Mouse (Mus musculus) lung, adult 18-20 months (tissue): Measurements from ENCODE around the gene Prune2.

Experiments
- DNase-seq, 2 experiments: peaks; one replicate each; pipeline ENCODE4 v3.0.0; 2022; ENCODE audit warnings: mixed read lengths in 2 of 2

The Prune2 gene

GRCm38 (mm10) chr19:17210541-17210940, 254.6 kb downstream of the Prune2 start:
- no peak for DNase-seq

GRCm38 (mm10) chr19:17214896-17215520, 259.1 kb downstream of the Prune2 start:
- DNase-seq = no peak

- no peak for DNase-seq
Measured at GRCm38 (mm10) chr19:17218195-17218594, 262.3 kb downstream of the Prune2 start.

GRCm38 (mm10) chr19:17223801-17224200, 267.9 kb downstream of the Prune2 start:
- no peak for DNase-seq

GRCm38 (mm10) chr19:17225570-17226083, 269.7 kb downstream of the Prune2 start:
- no peak for DNase-seq

GRCm38 (mm10) chr19:17226096-17226495, 270.2 kb downstream of the Prune2 start:
- no peak for DNase-seq

GRCm38 (mm10) chr19:17230013-17230412, 274.1 kb downstream of the Prune2 start:
- DNase-seq = no peak

- DNase-seq = no peak
Measured at GRCm38 (mm10) chr19:17238471-17238870, 282.6 kb downstream of the Prune2 start.

GRCm38 (mm10) chr19:17240170-17241077, 284.5 kb downstream of the Prune2 start:
- DNase-seq = no peak

- no peak for DNase-seq
Measured at GRCm38 (mm10) chr19:17241206-17241605, 285.3 kb downstream of the Prune2 start.

- DNase-seq = no peak
Measured at GRCm38 (mm10) chr19:17242962-17243361, 287.0 kb downstream of the Prune2 start.

GRCm38 (mm10) chr19:17244544-17244943, 288.6 kb downstream of the Prune2 start:
- no peak for DNase-seq

GRCm38 (mm10) chr19:17247352-17247925, 291.5 kb downstream of the Prune2 start:
- no peak for DNase-seq

GRCm38 (mm10) chr19:17249691-17250090, 293.8 kb downstream of the Prune2 start:
- DNase-seq = no peak

- no peak for DNase-seq
Measured at GRCm38 (mm10) chr19:17250801-17251200, 294.9 kb downstream of the Prune2 start.

- DNase-seq = no peak
Measured at GRCm38 (mm10) chr19:17251453-17251852, 295.5 kb downstream of the Prune2 start.

- DNase-seq = no peak
Measured at GRCm38 (mm10) chr19:17252845-17253244, 296.9 kb downstream of the Prune2 start.

GRCm38 (mm10) chr19:17255511-17255910, 299.6 kb downstream of the Prune2 start:
- no peak for DNase-seq

GRCm38 (mm10) chr19:17256388-17256787, 300.5 kb downstream of the Prune2 start:
- peak in 1 of 2 experiments; percentile 24 for DNase-seq

GRCm38 (mm10) chr19:17256867-17257266, 300.9 kb downstream of the Prune2 start:
- DNase-seq = no peak

- no peak for DNase-seq
Measured at GRCm38 (mm10) chr19:17263181-17263580, 307.3 kb downstream of the Prune2 start.

- peak in 1 of 2 experiments; percentile 5 for DNase-seq
Measured at GRCm38 (mm10) chr19:17263679-17264370, 307.9 kb downstream of the Prune2 start.
